19 mouse cellular contexts compared by ENCODE assay signal in the genomic region with DNA sequence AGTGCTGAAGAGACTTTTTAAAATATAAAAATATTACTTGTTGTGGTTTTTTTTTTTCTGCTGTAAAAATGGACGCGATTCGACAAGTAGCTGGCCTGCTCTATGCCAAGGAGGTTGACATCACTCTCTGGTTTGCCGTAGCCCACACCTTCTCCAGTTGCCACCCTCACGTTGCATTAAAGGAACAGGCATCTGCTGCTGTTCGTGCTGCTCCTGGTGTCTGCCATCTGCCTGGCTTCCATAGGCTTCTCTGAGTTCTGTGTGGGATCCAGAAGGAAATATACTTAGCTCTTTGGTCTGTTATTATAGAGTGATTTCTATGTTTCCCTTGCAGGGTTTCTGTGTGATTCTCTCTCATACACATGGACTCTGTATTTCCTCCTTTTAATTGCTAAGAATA.
DNase-seq lines count a peak whose midpoint lies in the region.
"Had no signal": no experiment of that assay in that cellular context is flagged by ENCODE, and none has a peak within 500 bp of the region (broad histone marks: within the 10 kb centered on the region; RNA-seq: fewer than 3 reads in every experiment).

No protein-coding gene starts in this region.

- DNase-seq in right cerebral cortex, adult 18-20 months = peak; percentile 76
- DNase-seq in right cerebral cortex, postnatal 4 days = no peak
- DNase-seq in left cerebral cortex, adult 18-20 months (ENCODE audit: low spot score in 2 of 2) = peak; percentile 42 to 72
- peak; percentile 67 to 70 for DNase-seq in right cerebral cortex, adult 2 months (ENCODE audit: low spot score in 2 of 2)
- DNase-seq in adrenal gland, adult 18-20 months (ENCODE audit: low spot score in 2 of 2) = no peak
- DNase-seq in spleen, adult 12 weeks (ENCODE audit: low spot score) = no peak
- no peak for DNase-seq in adrenal gland, postnatal 14 days
- DNase-seq: adrenal gland, adult 8-10 months; cerebellum, adult 2 months; cerebellum, postnatal 25 days; gastrocnemius, postnatal 14 days; heart, adult 2 months; heart, postnatal 36 days; kidney, adult 11 months; lung, embryonic 14.5 days; lung, postnatal 36 days; midbrain, embryonic 14.5 days; thymus, adult 18-20 months; thymus, postnatal 4 days had no signal

Comparison
In these comparisons a context has a peak if more than half of its experiments do, and no peak if none do; other contexts are left out.
1. DNase-seq: peak in right cerebral cortex, adult 18-20 months (single experiment), left cerebral cortex, adult 18-20 months (2 of 2) and right cerebral cortex, adult 2 months (2 of 2); none in right cerebral cortex, postnatal 4 days (single experiment), adrenal gland, adult 18-20 months (0 of 2), spleen, adult 12 weeks (single experiment) and adrenal gland, postnatal 14 days (single experiment).